Mouse (Mus musculus): ENCODE results near the gene Gm45713. TPM values are rescaled to one million over a fixed set of nuclear protein-coding genes. Genes with fewer than 3 reads are reported as not detected.

The Gm45713 gene
- polyA plus RNA-seq, 1 experiment: 0.95 TPM

DNA sequence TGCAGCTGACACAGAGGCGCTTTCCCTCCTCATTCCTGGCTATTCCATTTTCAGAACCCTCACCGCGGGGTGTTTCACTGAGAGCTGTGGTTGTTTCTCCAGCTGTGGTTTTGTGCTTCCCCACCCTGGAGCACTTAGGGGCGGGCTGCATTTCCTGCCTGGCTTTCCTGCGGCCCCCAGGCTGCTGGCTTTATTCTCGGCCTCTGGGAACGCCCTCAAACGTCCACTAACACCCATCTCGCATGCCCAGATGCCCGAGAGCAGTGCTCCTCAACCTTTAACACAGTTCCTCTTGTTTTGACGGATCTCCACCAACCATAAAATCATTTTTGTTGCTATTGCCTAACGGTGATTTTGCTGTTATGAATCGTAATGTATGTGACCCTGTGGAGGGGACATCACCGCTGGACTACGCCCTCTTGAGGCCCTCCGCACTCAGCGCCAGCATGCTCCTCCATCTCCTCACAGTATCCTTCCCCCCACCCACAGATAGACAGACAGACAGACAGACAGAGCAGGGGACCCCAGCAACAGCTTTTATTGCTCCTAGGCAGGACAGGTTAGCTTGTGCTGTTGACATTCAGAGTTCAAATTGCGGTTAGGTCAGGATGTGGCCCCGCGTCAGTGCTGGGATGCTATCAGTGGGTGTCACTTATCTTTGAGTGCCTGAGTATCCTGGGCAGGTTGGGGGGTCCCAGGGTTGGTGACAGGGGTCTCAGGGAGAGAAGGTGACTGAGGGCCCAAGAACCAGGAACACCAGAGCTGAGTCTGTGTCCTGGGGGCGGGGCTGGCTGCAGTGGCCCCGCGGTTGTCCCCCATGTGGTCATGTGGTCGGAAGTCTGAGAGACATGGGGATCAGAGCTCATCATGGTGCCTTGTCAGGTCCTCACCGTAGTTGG, 53.4 kb downstream of the Gm45713 start:
- no peak overlapping the region for H3K4me3 ChIP-seq (ENCODE audit: insufficient read depth, poor library complexity, severe bottlenecking)
- H3K27me3 ChIP-seq (ENCODE audit: control insufficient read depth, insufficient read depth, insufficient read length): no peaks in the 10 kb centered on the region
- no peak overlapping the region for H3ac ChIP-seq (ENCODE audit: control insufficient read depth, insufficient read length, low read depth)
- H3K79me3 ChIP-seq (ENCODE audit: low read depth): no peaks in the 10 kb centered on the region
- no peaks in the 10 kb centered on the region for H3K79me2 ChIP-seq (ENCODE audit: control insufficient read depth, insufficient read depth)
- peaks cover 2% of the 10 kb centered on the region for H3K36me3 ChIP-seq (ENCODE audit: control insufficient read depth, insufficient read depth)
- TF ChIP-seq CEBPB (IDR thresholded peaks at IDR 0.05; ENCODE audit: low read depth) (no peak), USF1 (IDR thresholded peaks at IDR 0.05; ENCODE audit: low read depth) (peak; percentile 14), CTCF (IDR thresholded peaks at IDR 0.05; ENCODE audit: control insufficient read depth, insufficient read depth, insufficient read length) (peak; percentile 7), MAX (IDR thresholded peaks at IDR 0.05) (no peak), MYOG (IDR thresholded peaks at IDR 0.05; ENCODE audit: control insufficient read depth, extremely low read depth, insufficient read length) (no peak), FOSL1 (IDR thresholded peaks at IDR 0.05; ENCODE audit: insufficient read depth, low read length, poor library complexity, severe bottlenecking) (no peak), MYOD1 (IDR thresholded peaks at IDR 0.05; ENCODE audit: control insufficient read depth, insufficient read length, low read depth) (peak; percentile 36)

DNA sequence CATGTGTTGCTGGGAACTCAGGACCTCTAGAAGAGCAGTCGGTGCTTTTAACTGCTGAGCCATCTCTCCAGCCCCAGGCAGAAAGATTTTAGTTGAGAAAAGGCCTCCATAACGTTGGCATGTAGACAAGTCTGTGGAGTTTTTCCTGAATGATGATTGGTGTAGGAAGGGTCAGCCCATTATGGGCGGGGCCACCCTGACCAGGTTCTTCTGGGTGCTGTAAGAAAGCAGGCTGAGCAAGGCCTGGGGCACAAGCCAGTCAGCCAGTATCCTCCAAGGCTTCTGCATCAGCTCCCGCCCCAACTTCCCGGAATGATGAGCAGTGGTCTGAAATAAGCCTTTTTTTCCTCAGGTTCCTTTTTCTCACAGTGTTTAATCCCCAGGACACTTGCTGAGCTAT, 55.0 kb downstream of the Gm45713 start:
- Histone ChIP-seq H3K79me3 (ENCODE audit: low read depth) (no peaks in the 10 kb centered on the region), H3K27me3 (ENCODE audit: control insufficient read depth, insufficient read depth, insufficient read length) (no peaks in the 10 kb centered on the region), H3K79me2 (ENCODE audit: control insufficient read depth, insufficient read depth) (no peaks in the 10 kb centered on the region), H3ac (ENCODE audit: control insufficient read depth, insufficient read length, low read depth) (no peak overlapping the region), H3K36me3 (ENCODE audit: control insufficient read depth, insufficient read depth) (peaks cover 6% of the 10 kb centered on the region), H3K4me3 (ENCODE audit: insufficient read depth, poor library complexity, severe bottlenecking) (no peak overlapping the region)
- TF ChIP-seq CEBPB (IDR thresholded peaks at IDR 0.05; ENCODE audit: low read depth) (no peak), FOSL1 (IDR thresholded peaks at IDR 0.05; ENCODE audit: insufficient read depth, low read length, poor library complexity, severe bottlenecking) (no peak), MYOD1 (IDR thresholded peaks at IDR 0.05; ENCODE audit: control insufficient read depth, insufficient read length, low read depth) (no peak), USF1 (IDR thresholded peaks at IDR 0.05; ENCODE audit: low read depth) (no peak), MAX (IDR thresholded peaks at IDR 0.05) (no peak), CTCF (IDR thresholded peaks at IDR 0.05; ENCODE audit: control insufficient read depth, insufficient read depth, insufficient read length) (no peak), MYOG (IDR thresholded peaks at IDR 0.05; ENCODE audit: control insufficient read depth, extremely low read depth, insufficient read length) (no peak)

DNA sequence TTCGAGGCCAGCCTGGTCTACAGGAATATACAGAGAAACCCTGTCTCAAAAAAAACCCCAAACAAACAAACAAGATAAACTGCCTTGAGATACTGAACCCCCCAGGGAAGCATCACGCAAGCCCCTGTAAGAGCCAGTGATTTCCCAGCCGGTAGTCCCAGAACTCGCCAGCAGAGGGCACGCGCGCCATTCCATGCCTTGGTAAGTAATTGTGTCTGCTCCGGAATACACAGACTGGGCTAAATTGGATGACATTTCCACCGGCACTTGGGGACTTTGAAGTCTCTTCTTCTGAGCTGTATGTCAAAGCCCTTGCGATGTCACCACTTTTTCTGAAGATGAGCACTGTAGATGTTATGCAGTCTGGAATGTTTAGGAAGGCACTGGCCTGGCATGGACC, 56.2 kb downstream of the Gm45713 start:
- Histone ChIP-seq H3ac (ENCODE audit: control insufficient read depth, insufficient read length, low read depth) (no peak overlapping the region), H3K36me3 (ENCODE audit: control insufficient read depth, insufficient read depth) (peaks cover 6% of the 10 kb centered on the region), H3K79me2 (ENCODE audit: control insufficient read depth, insufficient read depth) (no peaks in the 10 kb centered on the region), H3K79me3 (ENCODE audit: low read depth) (no peaks in the 10 kb centered on the region), H3K27me3 (ENCODE audit: control insufficient read depth, insufficient read depth, insufficient read length) (no peaks in the 10 kb centered on the region), H3K4me3 (ENCODE audit: insufficient read depth, poor library complexity, severe bottlenecking) (no peak overlapping the region)
- TF ChIP-seq FOSL1 (IDR thresholded peaks at IDR 0.05; ENCODE audit: insufficient read depth, low read length, poor library complexity, severe bottlenecking): no peak
- peak; percentile 80 for TF ChIP-seq CTCF (IDR thresholded peaks at IDR 0.05; ENCODE audit: control insufficient read depth, insufficient read depth, insufficient read length)
- no peak for TF ChIP-seq MAX (IDR thresholded peaks at IDR 0.05)

DNA sequence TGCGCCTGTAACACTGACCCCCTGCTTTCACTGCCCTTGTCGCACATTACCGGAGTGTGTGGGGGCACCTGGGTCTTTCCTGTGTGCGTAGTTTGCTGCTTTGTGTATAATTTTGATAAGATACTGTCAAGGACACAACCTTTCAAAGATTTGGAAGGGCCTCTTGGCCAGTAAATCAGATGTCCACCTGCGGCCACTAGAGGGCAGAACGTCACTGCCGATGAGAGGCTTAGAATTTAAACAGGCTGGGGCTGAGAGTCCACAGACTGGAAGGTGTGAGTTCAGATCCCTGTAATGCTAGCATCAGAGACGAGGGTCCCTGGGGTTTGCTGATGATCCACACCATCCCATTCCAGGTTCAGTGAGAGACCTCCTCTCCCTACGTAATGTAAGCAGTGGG, 57.5 kb downstream of the Gm45713 start:
- TF ChIP-seq MYOG (IDR thresholded peaks at IDR 0.05; ENCODE audit: control insufficient read depth, extremely low read depth, insufficient read length): no peak
- no peak for TF ChIP-seq USF1 (IDR thresholded peaks at IDR 0.05; ENCODE audit: low read depth)
- TF ChIP-seq CEBPB (IDR thresholded peaks at IDR 0.05; ENCODE audit: low read depth): no peak
- no peak for TF ChIP-seq CTCF (IDR thresholded peaks at IDR 0.05; ENCODE audit: control insufficient read depth, insufficient read depth, insufficient read length)
- TF ChIP-seq MYOD1 (IDR thresholded peaks at IDR 0.05; ENCODE audit: control insufficient read depth, insufficient read length, low read depth): no peak
- TF ChIP-seq MAX (IDR thresholded peaks at IDR 0.05): no peak
- peaks cover 6% of the 10 kb centered on the region for H3K36me3 ChIP-seq (ENCODE audit: control insufficient read depth, insufficient read depth)

DNA sequence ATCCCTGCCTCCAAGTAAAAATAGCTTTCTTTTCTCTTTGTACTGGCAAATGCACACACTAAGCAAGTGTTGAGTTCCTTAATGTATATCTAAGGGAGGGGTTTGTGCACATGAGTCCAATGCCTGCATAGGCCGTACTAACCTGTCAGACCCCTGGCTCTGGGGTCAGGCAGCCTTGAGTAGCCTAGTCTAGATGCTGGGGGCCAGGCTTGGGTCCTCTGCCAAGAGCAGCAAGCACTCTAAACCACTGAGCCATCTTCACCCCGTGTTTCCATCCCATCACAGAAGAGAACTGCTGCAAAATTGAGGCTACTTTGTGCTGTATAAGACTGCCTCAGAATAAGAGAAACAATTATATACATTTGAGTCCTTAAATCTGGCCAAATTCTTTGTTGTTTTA, 58.2 kb downstream of the Gm45713 start:
- Histone ChIP-seq H3K36me3 (ENCODE audit: control insufficient read depth, insufficient read depth) (peaks cover 10% of the 10 kb centered on the region), H3K79me3 (ENCODE audit: low read depth) (peaks cover 6% of the 10 kb centered on the region), H3ac (ENCODE audit: control insufficient read depth, insufficient read length, low read depth) (no peak overlapping the region), H3K79me2 (ENCODE audit: control insufficient read depth, insufficient read depth) (peaks cover 15% of the 10 kb centered on the region), H3K4me3 (ENCODE audit: insufficient read depth, poor library complexity, severe bottlenecking) (no peak overlapping the region), H3K27me3 (ENCODE audit: control insufficient read depth, insufficient read depth, insufficient read length) (no peaks in the 10 kb centered on the region)
- TF ChIP-seq CEBPB (IDR thresholded peaks at IDR 0.05; ENCODE audit: low read depth) (no peak), MAX (IDR thresholded peaks at IDR 0.05) (no peak), FOSL1 (IDR thresholded peaks at IDR 0.05; ENCODE audit: insufficient read depth, low read length, poor library complexity, severe bottlenecking) (no peak), CTCF (IDR thresholded peaks at IDR 0.05; ENCODE audit: control insufficient read depth, insufficient read depth, insufficient read length) (no peak), MYOD1 (IDR thresholded peaks at IDR 0.05; ENCODE audit: control insufficient read depth, insufficient read length, low read depth) (no peak), MYOG (IDR thresholded peaks at IDR 0.05; ENCODE audit: control insufficient read depth, extremely low read depth, insufficient read length) (no peak), USF1 (IDR thresholded peaks at IDR 0.05; ENCODE audit: low read depth) (no peak)

More for the DNA sequence above, 57.5 kb downstream of the Gm45713 start:
- H3K79me3 ChIP-seq (ENCODE audit: low read depth): peaks cover under 1% of the 10 kb centered on the region
- H3K27me3 ChIP-seq (ENCODE audit: control insufficient read depth, insufficient read depth, insufficient read length): no peaks in the 10 kb centered on the region
- no peak overlapping the region for H3ac ChIP-seq (ENCODE audit: control insufficient read depth, insufficient read length, low read depth)
- no peak overlapping the region for H3K4me3 ChIP-seq (ENCODE audit: insufficient read depth, poor library complexity, severe bottlenecking)
- H3K79me2 ChIP-seq (ENCODE audit: control insufficient read depth, insufficient read depth): peaks cover 8% of the 10 kb centered on the region
